Mouse (Mus musculus) neural tube, embryonic 13.5 days (tissue): ENCODE data around the gene Stoml3. TPM values are rescaled to one million over a fixed set of nuclear protein-coding genes. Genes with fewer than 3 reads are reported as not detected.
A peak's percentile ranks its signal among the peaks of the same experiment; 100 is the strongest.

Source experiments
- ATAC-seq: fragments of 200-750 bp; cut with Nextera tagmentation; 2 replicates; pipeline ENCODE4 v1.8.0; 2017; ENCODE audit warnings: low read depth, mild to moderate bottlenecking, moderate TSS enrichment, moderate library complexity
- H3K27ac ChIP-seq: fragments of 300-500 bp; sonication (generic); replicated peaks from 2 replicates; pipeline ENCODE4 v1.5.1; 2015; ENCODE audit warnings: moderate library complexity, mild to moderate bottlenecking, inconsistent platforms
- H3K27me3 ChIP-seq: fragments of 300-500 bp; sonication (generic); 2 replicates; pipeline ENCODE4 v1.6.1; 2015; ENCODE audit warnings: mild to moderate bottlenecking, inconsistent platforms
- H3K36me3 ChIP-seq: fragments of 300-500 bp; sonication (generic); 2 replicates; pipeline ENCODE4 v1.6.1; 2015; ENCODE audit warnings: mild to moderate bottlenecking, inconsistent platforms
- H3K4me1 ChIP-seq: fragments of 300-500 bp; sonication (generic); replicated peaks from 2 replicates; pipeline ENCODE4 v1.6.1; 2015; ENCODE audit warnings: inconsistent platforms
- H3K4me2 ChIP-seq: fragments of 300-500 bp; sonication (generic); 2 replicates; pipeline ENCODE4 v1.6.1; 2015; ENCODE audit warnings: inconsistent platforms, mild to moderate bottlenecking, moderate library complexity
- H3K4me3 ChIP-seq: fragments of 300-500 bp; sonication (generic); 2 replicates; pipeline ENCODE4 v1.5.1; 2015; ENCODE audit warnings: mild to moderate bottlenecking, inconsistent platforms
- H3K9ac ChIP-seq: fragments of 300-500 bp; sonication (generic); 2 replicates; pipeline ENCODE4 v1.6.1; 2015; ENCODE audit warnings: moderate library complexity, mild to moderate bottlenecking, inconsistent platforms
- H3K9me3 ChIP-seq: fragments of 300-500 bp; sonication (generic); 2 replicates; pipeline ENCODE4 v1.6.1; 2016; ENCODE audit warnings: inconsistent platforms
- WGBS: fragments of 180-500 bp; shearing (Covaris S2); methylation state at CpG from one replicate; pipeline ENCODE4 v1.1.7; 2015; 5-methylcytosine and 5-hydroxymethylcytosine counted together
- polyA plus RNA-seq: library from polyadenylated mRNA; unstranded; fragments of >200 nt; fragmentation: Nextera tagmentation; extraction: Ambion mirVana; gene quantifications from 2 replicates; pipeline ENCODE4 v1.2.1, GENCODE M21; 2015

Stoml3 gene
- polyA plus RNA-seq, 1 experiment from 2014 or later = not detected

- H3K9me3 ChIP-seq = no peaks in the 10 kb centered on the region
- ATAC-seq = peak; percentile 98
Measured at GRCm38 (mm10) chr3:53463046-53463764, 25.2 kb upstream of the Stoml3 start, which contains the start of the genes Nhlrc3 and Proser1. Gene Nhlrc3 (minus strand): TSS chr3:53463332. Gene Proser1 (plus strand): TSS chr3:53463666.

GRCm38 (mm10) chr3:53463765-53464114, 24.7 kb upstream of the Stoml3 start:
- Histone ChIP-seq H3K4me1 (peaks cover 57% of the 10 kb centered on the region), H3K27me3 (no peaks in the 10 kb centered on the region), H3K4me2 (peak overlapping the region; percentile 90), H3K9me3 (no peaks in the 10 kb centered on the region), H3K27ac (peak overlapping the region; percentile 91), H3K36me3 (peaks cover 17% of the 10 kb centered on the region), H3K4me3 (peak overlapping the region; percentile 64), H3K9ac (peak overlapping the region; percentile 90)
- peak; percentile 68 for ATAC-seq
- 0% methylated on average over 33 of the region's 35 CpGs for WGBS

More at GRCm38 (mm10) chr3:53463046-53463764, 25.2 kb upstream of the Stoml3 start, which contains the start of the genes Nhlrc3 and Proser1:
- Histone ChIP-seq H3K27me3 (no peaks in the 10 kb centered on the region), H3K27ac (peak within 1 kb of the TSS; percentile 91), H3K36me3 (peaks cover 22% of the 10 kb centered on the region), H3K4me2 (peak within 1 kb of the TSS; percentile 90), H3K4me3 (peak within 1 kb of the TSS; percentile 64), H3K9ac (peak within 1 kb of the TSS; percentile 90), H3K4me1 (peaks cover 53% of the 10 kb centered on the region)
- WGBS = under 1% methylated on average over 51 of the region's 52 CpGs

GRCm38 (mm10) chr3:53464146-53464698, 24.2 kb upstream of the Stoml3 start:
- no peaks in the 10 kb centered on the region for H3K27me3 ChIP-seq
- peak overlapping the region; percentile 90 for H3K9ac ChIP-seq
- H3K4me3 ChIP-seq = peak overlapping the region; percentile 64
- peaks cover 60% of the 10 kb centered on the region for H3K4me1 ChIP-seq
- WGBS = under 1% methylated on average over 20 of the region's 20 CpGs
- H3K9me3 ChIP-seq = no peaks in the 10 kb centered on the region
- H3K4me2 ChIP-seq = peak overlapping the region; percentile 90
- H3K27ac ChIP-seq = peak overlapping the region; percentile 91
- peaks cover 17% of the 10 kb centered on the region for H3K36me3 ChIP-seq
- no peak for ATAC-seq

- Histone ChIP-seq H3K4me3 (peak overlapping the region; percentile 64), H3K36me3 (peaks cover 14% of the 10 kb centered on the region), H3K9me3 (no peaks in the 10 kb centered on the region), H3K4me1 (peaks cover 60% of the 10 kb centered on the region), H3K27ac (no peak overlapping the region), H3K4me2 (peak overlapping the region; percentile 90), H3K9ac (peak overlapping the region; percentile 56; the same call in 1 of the 2 replicates), H3K27me3 (no peaks in the 10 kb centered on the region)
- WGBS = 56% methylated on average over 6 of the region's 6 CpGs
- ATAC-seq = no peak
Measured at GRCm38 (mm10) chr3:53465330-53465729, 23.1 kb upstream of the Stoml3 start.

- Histone ChIP-seq H3K27me3 (no peaks in the 10 kb centered on the region), H3K9ac (peak overlapping the region; percentile 34; the same call in 1 of the 2 replicates), H3K9me3 (no peaks in the 10 kb centered on the region), H3K36me3 (peaks cover 20% of the 10 kb centered on the region), H3K27ac (no peak overlapping the region), H3K4me2 (peak overlapping the region; percentile 90), H3K4me3 (peak overlapping the region; percentile 64), H3K4me1 (peaks cover 54% of the 10 kb centered on the region)
- 51% methylated on average over 9 of the region's 9 CpGs for WGBS
- ATAC-seq = no peak
Measured at GRCm38 (mm10) chr3:53466481-53466880, 22.0 kb upstream of the Stoml3 start.

- H3K27ac ChIP-seq = no peak overlapping the region
- 87% methylated on average over 5 of the region's 5 CpGs for WGBS
- no peak overlapping the region for H3K4me3 ChIP-seq
- no peaks in the 10 kb centered on the region for H3K27me3 ChIP-seq
- H3K36me3 ChIP-seq = peaks cover 27% of the 10 kb centered on the region
- H3K4me2 ChIP-seq = no peak overlapping the region
- no peaks in the 10 kb centered on the region for H3K9me3 ChIP-seq
- H3K9ac ChIP-seq = no peak overlapping the region
- ATAC-seq = no peak
- peaks cover 48% of the 10 kb centered on the region for H3K4me1 ChIP-seq
Measured at GRCm38 (mm10) chr3:53467356-53467755, 21.1 kb upstream of the Stoml3 start.

- H3K27me3 ChIP-seq = no peaks in the 10 kb centered on the region
- ATAC-seq = no peak
- no peak overlapping the region for H3K4me3 ChIP-seq
- WGBS = 93% methylated on average over 5 of the region's 5 CpGs
- no peak overlapping the region for H3K27ac ChIP-seq
- peaks cover 50% of the 10 kb centered on the region for H3K36me3 ChIP-seq
- no peak overlapping the region for H3K4me2 ChIP-seq
- H3K9me3 ChIP-seq = no peaks in the 10 kb centered on the region
- no peak overlapping the region for H3K9ac ChIP-seq
- H3K4me1 ChIP-seq = peaks cover 41% of the 10 kb centered on the region
Measured at GRCm38 (mm10) chr3:53469650-53470049, 18.8 kb upstream of the Stoml3 start.

GRCm38 (mm10) chr3:53472061-53472460, 16.4 kb upstream of the Stoml3 start:
- H3K36me3 ChIP-seq = peaks cover 71% of the 10 kb centered on the region

GRCm38 (mm10) chr3:53474179-53474578, 14.3 kb upstream of the Stoml3 start:
- H3K4me3 ChIP-seq = no peak overlapping the region
- ATAC-seq = no peak
- WGBS = 78% methylated on average over 4 of the region's 4 CpGs
- peaks cover 93% of the 10 kb centered on the region for H3K36me3 ChIP-seq
- no peaks in the 10 kb centered on the region for H3K9me3 ChIP-seq
- no peak overlapping the region for H3K27ac ChIP-seq
- no peaks in the 10 kb centered on the region for H3K27me3 ChIP-seq
- H3K9ac ChIP-seq = no peak overlapping the region
- H3K4me2 ChIP-seq = no peak overlapping the region
- no peaks in the 10 kb centered on the region for H3K4me1 ChIP-seq

More at GRCm38 (mm10) chr3:53472061-53472460, 16.4 kb upstream of the Stoml3 start:
- Histone ChIP-seq H3K4me1 (peaks cover 17% of the 10 kb centered on the region), H3K27me3 (no peaks in the 10 kb centered on the region), H3K9ac (no peak overlapping the region), H3K27ac (no peak overlapping the region), H3K9me3 (no peaks in the 10 kb centered on the region), H3K4me3 (no peak overlapping the region), H3K4me2 (no peak overlapping the region)
- no peak for ATAC-seq
- WGBS = 96% methylated on average over 5 of the region's 5 CpGs

- H3K27me3 ChIP-seq = no peaks in the 10 kb centered on the region
- no peaks in the 10 kb centered on the region for H3K4me1 ChIP-seq
- 70% methylated on average over 6 of the region's 6 CpGs for WGBS
- no peak overlapping the region for H3K4me2 ChIP-seq
- H3K9me3 ChIP-seq = no peaks in the 10 kb centered on the region
- no peak overlapping the region for H3K9ac ChIP-seq
- no peak overlapping the region for H3K4me3 ChIP-seq
- ATAC-seq = no peak
- no peak overlapping the region for H3K27ac ChIP-seq
- peaks cover 94% of the 10 kb centered on the region for H3K36me3 ChIP-seq
Measured at GRCm38 (mm10) chr3:53475889-53476288, 12.6 kb upstream of the Stoml3 start.

GRCm38 (mm10) chr3:53477468-53477867, 11.0 kb upstream of the Stoml3 start:
- H3K4me1 ChIP-seq = no peaks in the 10 kb centered on the region
- no peak overlapping the region for H3K9ac ChIP-seq
- no peaks in the 10 kb centered on the region for H3K9me3 ChIP-seq
- no peak overlapping the region for H3K4me2 ChIP-seq
- ATAC-seq = 0 out of 2 replicates have a peak, but pooled peaks have one; percentile 45
- 83% methylated on average over 17 of the region's 17 CpGs for WGBS
- H3K4me3 ChIP-seq = no peak overlapping the region
- no peak overlapping the region for H3K27ac ChIP-seq
- no peaks in the 10 kb centered on the region for H3K27me3 ChIP-seq
- H3K36me3 ChIP-seq = peaks cover 93% of the 10 kb centered on the region

GRCm38 (mm10) chr3:53478419-53479046, 9.9 kb upstream of the Stoml3 start:
- 96% methylated on average over 30 of the region's 30 CpGs for WGBS
- Histone ChIP-seq H3K4me3 (no peak overlapping the region), H3K27me3 (no peaks in the 10 kb centered on the region), H3K27ac (no peak overlapping the region), H3K9ac (no peak overlapping the region), H3K4me2 (no peak overlapping the region), H3K9me3 (no peaks in the 10 kb centered on the region), H3K4me1 (no peaks in the 10 kb centered on the region), H3K36me3 (peaks cover 87% of the 10 kb centered on the region)
- no peak for ATAC-seq
